Mouse (Mus musculus) right cerebral cortex, adult 18-20 months (tissue): Measurements from ENCODE around the gene Arhgap23.

Experiments used
- DNase-seq: peaks from one replicate; pipeline ENCODE4 v3.0.0; 2022; ENCODE audit warnings: mixed read lengths

Gene Arhgap23

GRCm38 (mm10) chr11:97435808-97436491 is 20.6 kb downstream of the Arhgap23 start:
- no peak for DNase-seq

- DNase-seq, result peak; percentile 58
Measured at GRCm38 (mm10) chr11:97437745-97438144, 22.4 kb downstream of the Arhgap23 start.

GRCm38 (mm10) chr11:97438868-97439267 is 23.5 kb downstream of the Arhgap23 start:
- no peak for DNase-seq

- DNase-seq, result no peak
Measured at GRCm38 (mm10) chr11:97439935-97440334, 24.6 kb downstream of the Arhgap23 start.

- no peak for DNase-seq
Measured at GRCm38 (mm10) chr11:97440441-97440881, 25.1 kb downstream of the Arhgap23 start.

GRCm38 (mm10) chr11:97441036-97441657 is 25.8 kb downstream of the Arhgap23 start:
- DNase-seq, result peak; percentile 66

GRCm38 (mm10) chr11:97441658-97442125 is 26.4 kb downstream of the Arhgap23 start:
- DNase-seq, result no peak

GRCm38 (mm10) chr11:97442891-97443675 is 27.8 kb downstream of the Arhgap23 start:
- DNase-seq, result no peak

- DNase-seq, result no peak
Measured at GRCm38 (mm10) chr11:97445596-97445995, 30.3 kb downstream of the Arhgap23 start.

- no peak for DNase-seq
Measured at GRCm38 (mm10) chr11:97445999-97446511, 30.7 kb downstream of the Arhgap23 start.

GRCm38 (mm10) chr11:97447979-97448378 is 32.6 kb downstream of the Arhgap23 start:
- no peak for DNase-seq

- no peak for DNase-seq
Measured at GRCm38 (mm10) chr11:97448611-97449394, 33.5 kb downstream of the Arhgap23 start.

GRCm38 (mm10) chr11:97449601-97450293 is 34.4 kb downstream of the Arhgap23 start:
- peak; percentile 87 for DNase-seq

GRCm38 (mm10) chr11:97450305-97450922 is 35.1 kb downstream of the Arhgap23 start:
- DNase-seq, result peak; percentile 69

GRCm38 (mm10) chr11:97451625-97452024 is 36.3 kb downstream of the Arhgap23 start:
- no peak for DNase-seq

- no peak for DNase-seq
Measured at GRCm38 (mm10) chr11:97457120-97457519, 41.8 kb downstream of the Arhgap23 start.

GRCm38 (mm10) chr11:97461307-97461820 is 46.0 kb downstream of the Arhgap23 start:
- no peak for DNase-seq

GRCm38 (mm10) chr11:97462538-97462937 is 47.2 kb downstream of the Arhgap23 start:
- DNase-seq, result no peak

GRCm38 (mm10) chr11:97463166-97463565 is 47.8 kb downstream of the Arhgap23 start:
- no peak for DNase-seq

GRCm38 (mm10) chr11:97463991-97464390 is 48.7 kb downstream of the Arhgap23 start:
- DNase-seq, result no peak

- no peak for DNase-seq
Measured at GRCm38 (mm10) chr11:97465957-97466356, 50.6 kb downstream of the Arhgap23 start.
